Mouse (Mus musculus): ENCODE results near the gene Zbtb34.

- no peak for TF ChIP-seq CTCF (IDR thresholded peaks at IDR 0.05)
- no peak for TF ChIP-seq EP300 (IDR thresholded peaks at IDR 0.05)
Measured at GRCm38 (mm10) chr2:33444862-33445261, 13.7 kb upstream of the Zbtb34 start.
